Mouse (Mus musculus) intestine, postnatal 0 days (tissue): ENCODE data around the gene Ankle1. TPM values are rescaled to one million over a fixed set of nuclear protein-coding genes. Genes with fewer than 3 reads are reported as not detected.

Source experiments
- ATAC-seq: fragments of 200-750 bp; cut with Nextera tagmentation; 2 replicates; pipeline ENCODE4 v1.8.0; 2017; ENCODE audit warnings: mild to moderate bottlenecking, moderate TSS enrichment, moderate library complexity
- H3K27ac ChIP-seq: fragments of 300-500 bp; sonication (generic); 2 replicates; pipeline ENCODE4 v1.5.1; 2014; ENCODE audit warnings: mild to moderate bottlenecking, low read depth, low read length, moderate library complexity
- H3K27me3 ChIP-seq: fragments of 300-500 bp; sonication (generic); replicated peaks from 2 replicates; pipeline ENCODE4 v1.6.1; 2014; ENCODE audit warnings: low read length, mixed read lengths; ENCODE audit not compliant: control insufficient read depth, insufficient read depth
- H3K36me3 ChIP-seq: fragments of 300-500 bp; sonication (generic); 2 replicates; pipeline ENCODE4 v1.6.1; 2014; ENCODE audit warnings: mild to moderate bottlenecking, moderate library complexity; ENCODE audit not compliant: control insufficient read depth, insufficient read depth
- H3K4me1 ChIP-seq: fragments of 300-500 bp; sonication (generic); replicated peaks from 2 replicates; pipeline ENCODE4 v1.6.1; 2014; ENCODE audit warnings: antibody characterized with exemption, low read length, mixed read lengths; ENCODE audit not compliant: control insufficient read depth, insufficient read depth
- H3K4me2 ChIP-seq: fragments of 300-500 bp; sonication (generic); replicated peaks from 2 replicates; pipeline ENCODE4 v1.6.1; 2014; ENCODE audit warnings: low read depth, mild to moderate bottlenecking, moderate library complexity
- H3K4me3 ChIP-seq: fragments of 300-500 bp; sonication (generic); 2 replicates; pipeline ENCODE4 v1.5.1; 2014; ENCODE audit warnings: low read depth, low read length
- H3K9ac ChIP-seq: fragments of 300-500 bp; sonication (generic); 2 replicates; pipeline ENCODE4 v1.6.1; 2014; ENCODE audit warnings: mild to moderate bottlenecking, low read depth, low read length
- H3K9me3 ChIP-seq: fragments of 300-500 bp; sonication (generic); 2 replicates; pipeline ENCODE4 v1.6.1; 2016; ENCODE audit warnings: mixed run types; ENCODE audit not compliant: control insufficient read depth
- CTCF ChIP-seq: sonication (generic); IDR thresholded peaks from 2 replicates; pipeline ENCODE4 v1.5.1; 2016; ENCODE audit warnings: low read depth, mild to moderate bottlenecking, control low read depth, antibody characterized with exemption, moderate library complexity
- WGBS: fragments of 180-500 bp; shearing (Covaris S2); extraction: QIAGEN DNeasy Blood & Tissue Kit; methylation state at CpG from one replicate; pipeline ENCODE4 v1.1.7; 2014; 5-methylcytosine and 5-hydroxymethylcytosine counted together
- polyA plus RNA-seq: library from polyadenylated mRNA; unstranded; fragments of >200 nt; fragmentation: Nextera tagmentation; extraction: Ambion mirVana; gene quantifications from 2 replicates; pipeline ENCODE4 v1.2.1, GENCODE M21; 2015

Gene Ankle1
- polyA plus RNA-seq, 1 experiment from 2014 or later: 2.8 TPM

DNA sequence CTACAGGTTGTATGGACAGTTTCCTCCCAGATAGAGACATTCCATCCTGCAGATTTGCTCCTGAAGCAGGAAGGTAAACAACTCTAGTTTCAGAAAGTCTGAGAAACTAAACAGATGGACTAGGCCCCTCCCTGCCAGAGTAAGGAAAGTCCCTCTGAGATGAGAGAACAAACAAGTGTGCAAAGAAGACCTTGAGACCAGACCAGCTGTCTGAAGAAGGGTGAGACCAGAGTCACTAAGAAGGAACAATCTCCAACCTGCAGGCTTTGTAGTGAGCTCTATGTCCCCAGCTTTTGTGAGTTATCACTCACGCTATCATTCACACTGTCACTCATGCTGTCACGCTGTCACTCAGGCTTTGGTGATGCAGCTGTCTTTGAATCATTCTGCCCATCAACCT lies 14.1 kb upstream of the Ankle1 start:
- Histone ChIP-seq H3K36me3 (no peaks in the 10 kb centered on the region), H3K4me2 (no peak overlapping the region), H3K27ac (no peak overlapping the region), H3K4me3 (no peak overlapping the region), H3K4me1 (no peaks in the 10 kb centered on the region), H3K9me3 (no peaks in the 10 kb centered on the region), H3K27me3 (no peaks in the 10 kb centered on the region), H3K9ac (no peak overlapping the region)
- TF ChIP-seq CTCF: no peak
- WGBS: 95% methylated on average over 2 of the region's 2 CpGs
- ATAC-seq: no peak

DNA sequence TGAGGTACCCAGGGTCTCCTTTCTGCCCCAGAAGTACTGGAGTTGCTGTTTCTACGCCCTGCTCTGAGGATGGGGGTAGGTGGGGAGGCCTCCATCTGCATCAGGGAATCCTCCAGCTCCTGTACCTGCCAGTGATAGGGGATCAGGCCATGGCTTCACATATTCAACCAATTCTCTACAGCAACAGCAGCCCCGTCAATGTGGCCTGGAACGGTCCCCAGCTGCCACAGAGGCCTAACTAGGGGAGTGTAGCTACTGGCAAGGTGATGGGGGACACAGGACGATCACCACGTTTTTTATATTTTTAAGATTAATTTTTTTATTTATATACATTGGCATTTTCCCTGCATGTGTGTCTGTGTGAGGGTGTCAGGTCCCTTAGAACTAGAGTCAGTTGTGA lies 13.4 kb upstream of the Ankle1 start:
- no peaks in the 10 kb centered on the region for H3K36me3 ChIP-seq
- no peak for ATAC-seq
- no peak overlapping the region for H3K27ac ChIP-seq

DNA sequence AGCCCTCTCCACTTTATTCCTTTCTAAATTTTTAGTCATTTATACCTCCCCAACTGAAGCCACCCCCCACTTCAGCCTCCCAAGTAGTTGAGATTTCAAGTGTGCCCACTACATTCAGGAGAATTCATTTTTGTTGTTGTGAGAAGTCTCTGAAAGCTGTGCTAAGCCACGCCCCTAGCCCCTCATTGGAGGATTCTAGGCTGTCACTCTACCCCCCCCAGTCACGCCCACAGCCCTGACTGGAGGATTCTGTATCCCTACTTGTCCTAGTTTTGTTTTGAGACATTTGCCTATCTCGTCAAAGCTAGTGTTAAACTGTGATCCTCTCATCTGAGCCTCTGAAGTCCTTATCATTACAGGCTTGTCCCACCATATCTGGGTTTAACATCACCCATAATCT lies 12.9 kb upstream of the Ankle1 start:
- H3K27me3 ChIP-seq: no peaks in the 10 kb centered on the region
- TF ChIP-seq CTCF: no peak
- H3K4me2 ChIP-seq: 0 out of 2 replicates have a peak overlapping the region, but pooled peaks have one; percentile 7
- H3K27ac ChIP-seq: no peak overlapping the region
- H3K9ac ChIP-seq: no peak overlapping the region
- H3K4me3 ChIP-seq: no peak overlapping the region
- 20% methylated on average over 3 of the region's 3 CpGs for WGBS
- H3K36me3 ChIP-seq: no peaks in the 10 kb centered on the region
- no peak for ATAC-seq
- 0 out of 2 replicates have a peak, but pooled peaks cover 5% of the 10 kb centered on the region for H3K4me1 ChIP-seq
- no peaks in the 10 kb centered on the region for H3K9me3 ChIP-seq

More for the DNA sequence above, 13.4 kb upstream of the Ankle1 start:
- Histone ChIP-seq H3K9me3 (no peaks in the 10 kb centered on the region), H3K9ac (no peak overlapping the region), H3K4me3 (no peak overlapping the region), H3K4me1 (0 out of 2 replicates have a peak, but pooled peaks cover 1% of the 10 kb centered on the region), H3K27me3 (no peaks in the 10 kb centered on the region), H3K4me2 (no peak overlapping the region)
- no peak for TF ChIP-seq CTCF
- WGBS: 79% methylated on average over 5 of the region's 5 CpGs

DNA sequence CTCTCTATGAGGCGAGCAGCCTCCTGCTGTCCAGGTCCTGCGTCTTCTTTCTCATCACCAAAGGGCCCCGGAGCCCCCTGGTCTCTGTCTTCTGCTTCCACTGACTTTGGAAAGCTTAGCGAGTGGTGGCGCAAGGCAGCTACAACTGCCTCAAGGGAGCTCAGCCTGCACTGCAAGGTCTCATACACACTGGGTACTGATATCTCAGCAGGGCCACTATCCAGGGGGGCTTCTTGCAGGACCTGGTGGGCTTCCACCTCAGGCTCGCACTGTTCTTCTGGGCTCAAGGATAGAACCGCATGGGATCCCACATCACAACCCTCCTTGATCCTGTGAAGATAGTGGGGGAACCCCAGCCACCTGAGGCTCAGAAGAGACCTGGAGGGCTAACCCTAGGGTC lies 11.3 kb upstream of the Ankle1 start:
- Histone ChIP-seq H3K9me3 (no peaks in the 10 kb centered on the region), H3K27ac (no peak overlapping the region), H3K4me2 (no peak overlapping the region), H3K4me3 (no peak overlapping the region; the same call in 1 of the 2 replicates), H3K27me3 (no peaks in the 10 kb centered on the region), H3K36me3 (peaks cover 11% of the 10 kb centered on the region), H3K9ac (no peak overlapping the region), H3K4me1 (0 out of 2 replicates have a peak, but pooled peaks cover 5% of the 10 kb centered on the region)
- no peak for ATAC-seq
- 81% methylated on average over 7 of the region's 7 CpGs for WGBS
- no peak for TF ChIP-seq CTCF

DNA sequence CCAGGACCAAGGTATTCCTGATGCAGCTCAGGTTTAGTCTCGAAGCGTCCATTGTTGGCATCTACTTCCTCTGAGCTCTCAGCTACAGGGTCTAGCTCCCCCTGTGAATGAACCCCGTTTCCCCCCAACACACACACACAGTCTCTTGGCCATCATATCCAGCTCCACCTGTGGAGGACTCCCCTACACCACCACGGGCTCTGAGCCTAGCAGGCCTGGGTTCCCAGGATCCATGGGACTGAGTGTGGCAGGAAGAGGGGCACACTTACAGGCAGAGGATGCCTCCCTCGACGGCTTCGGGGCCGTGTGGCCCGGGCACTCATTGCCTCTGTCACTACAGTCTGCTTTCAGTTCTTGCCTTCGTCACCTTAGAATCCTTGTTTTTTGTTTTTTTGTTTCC lies 10.7 kb upstream of the Ankle1 start:
- 84% methylated on average over 10 of the region's 10 CpGs for WGBS
- no peak overlapping the region for H3K27ac ChIP-seq
- 0 out of 2 replicates have a peak overlapping the region, but pooled peaks have one; percentile 21 for H3K4me2 ChIP-seq
- H3K36me3 ChIP-seq: peaks cover 17% of the 10 kb centered on the region
- no peak for ATAC-seq
- TF ChIP-seq CTCF: no peak
- H3K4me1 ChIP-seq: 0 out of 2 replicates have a peak, but pooled peaks cover 5% of the 10 kb centered on the region
- no peaks in the 10 kb centered on the region for H3K9me3 ChIP-seq
- H3K27me3 ChIP-seq: no peaks in the 10 kb centered on the region
- no peak overlapping the region for H3K9ac ChIP-seq
- H3K4me3 ChIP-seq: no peak overlapping the region; the same call in 1 of the 2 replicates

DNA sequence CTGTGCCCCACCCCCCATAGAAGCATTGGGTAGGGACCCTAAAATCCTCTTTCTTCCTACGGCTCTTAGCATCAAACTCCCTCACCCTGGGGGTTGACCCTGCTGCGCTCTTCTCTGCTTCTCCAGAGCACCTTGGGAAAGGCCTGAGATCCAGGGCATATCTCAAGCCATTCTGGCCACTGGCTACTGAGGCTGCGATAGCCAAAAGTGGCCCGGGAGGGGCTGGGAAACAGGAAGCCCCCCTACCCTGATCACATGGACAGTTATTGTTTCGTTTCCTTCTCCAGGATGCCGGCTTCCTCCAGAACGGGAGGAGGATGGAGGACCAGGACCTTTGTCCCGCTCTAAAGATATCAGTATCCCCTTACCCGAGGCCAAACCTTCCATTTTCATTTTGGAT lies 10.2 kb upstream of the Ankle1 start, which contains the start of gene Ushbp1:
Gene Ushbp1 (minus strand): TSS at position 174 of the 400 bp plus-strand sequence.
- peak within 1 kb of the TSS; percentile 56; the same call in 1 of the 2 replicates for H3K9ac ChIP-seq
- H3K4me3 ChIP-seq: peak within 1 kb of the TSS; percentile 63

More for the DNA sequence above, 10.2 kb upstream of the Ankle1 start, which contains the start of gene Ushbp1:
- no peak for ATAC-seq
- peaks cover 17% of the 10 kb centered on the region for H3K36me3 ChIP-seq
- TF ChIP-seq CTCF: no peak
- H3K4me1 ChIP-seq: 0 out of 2 replicates have a peak, but pooled peaks cover 5% of the 10 kb centered on the region
- no peaks in the 10 kb centered on the region for H3K9me3 ChIP-seq
- peak within 1 kb of the TSS; percentile 37; the same call in 1 of the 2 replicates for H3K27ac ChIP-seq
- H3K4me2 ChIP-seq: peak within 1 kb of the TSS; percentile 73
- WGBS: 75% methylated on average over 9 of the region's 9 CpGs
- no peaks in the 10 kb centered on the region for H3K27me3 ChIP-seq
